Mouse (Mus musculus): ENCODE results near the gene Macrod2. TPM values are rescaled to one million over a fixed set of nuclear protein-coding genes. Genes with fewer than 3 reads are reported as not detected.

Macrod2 gene
- polyA plus RNA-seq, 1 experiment from 2014 or later = 75.4 TPM

DNA sequence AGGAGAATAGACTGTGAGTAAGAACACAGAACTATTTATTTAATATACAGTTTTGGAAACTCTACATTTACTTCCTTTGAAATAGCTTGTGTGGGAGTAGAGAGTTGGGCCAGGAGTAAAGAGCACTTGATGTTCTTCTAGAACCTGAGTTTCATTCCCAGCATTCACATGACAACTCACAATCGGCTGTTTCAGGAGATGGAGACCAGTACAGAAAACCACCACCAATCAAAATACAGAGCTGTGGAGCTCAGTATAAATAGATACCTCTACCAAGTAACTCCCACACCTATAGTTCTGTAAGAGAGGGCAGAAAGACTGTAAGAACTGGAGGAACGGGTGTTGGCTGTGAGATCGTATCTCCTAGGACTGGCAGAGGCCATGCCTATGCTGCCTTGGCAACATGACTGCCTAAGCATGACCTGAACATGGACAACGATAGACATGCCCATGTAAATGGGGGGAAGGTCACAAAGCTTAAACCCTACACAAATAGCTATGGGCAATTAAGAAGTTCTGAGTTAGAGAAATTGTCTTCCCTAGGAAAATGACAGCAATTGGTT, 379.8 kb downstream of the Macrod2 start:
- H3K9me3 ChIP-seq = no peaks in the 10 kb centered on the region
- no peaks in the 10 kb centered on the region for H3K36me3 ChIP-seq
- no peaks in the 10 kb centered on the region for H3K27me3 ChIP-seq
- no peak overlapping the region for H3K4me2 ChIP-seq (replicated peaks)
- no peak overlapping the region for H3K27ac ChIP-seq
- ATAC-seq = no peak
- no peaks in the 10 kb centered on the region for H3K4me1 ChIP-seq (replicated peaks)
- 87% methylated on average over 4 of the region's 4 CpGs for WGBS
- H3K9ac ChIP-seq (replicated peaks) = no peak overlapping the region
- H3K4me3 ChIP-seq (replicated peaks) = no peak overlapping the region

DNA sequence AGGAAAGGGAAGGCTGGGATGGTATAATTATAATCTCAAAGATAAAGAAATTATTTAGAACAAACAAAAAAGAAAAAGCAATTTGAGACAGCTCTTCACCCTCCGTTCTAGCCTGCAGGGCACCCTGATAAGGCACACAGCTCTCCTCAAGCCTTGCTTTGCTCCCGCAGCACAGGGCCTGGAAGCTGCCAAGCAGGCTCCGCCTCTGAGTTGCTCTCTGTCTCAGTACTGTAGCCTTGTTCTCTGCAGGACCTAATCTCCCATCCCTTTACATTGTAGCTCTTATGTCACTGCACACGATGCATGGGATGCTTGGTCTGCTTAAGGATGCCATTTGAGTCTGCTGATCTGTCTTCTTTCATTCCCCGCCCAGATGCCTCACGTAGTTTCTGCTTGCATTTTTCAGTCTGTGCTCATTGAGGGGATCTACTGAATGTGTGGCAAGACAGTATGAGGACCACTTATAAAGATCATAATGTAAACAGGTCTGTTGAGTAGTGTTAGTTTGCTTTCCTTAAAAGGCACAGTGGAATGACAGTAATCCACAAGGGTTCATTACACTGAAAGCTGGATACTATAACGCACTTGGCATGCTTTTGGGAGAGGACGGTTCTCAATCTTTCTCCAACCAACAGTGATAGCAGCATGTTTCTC, 380.5 kb downstream of the Macrod2 start:
- Histone ChIP-seq H3K27me3 (no peaks in the 10 kb centered on the region), H3K4me3 (replicated peaks) (no peak overlapping the region), H3K27ac (no peak overlapping the region), H3K9ac (replicated peaks) (no peak overlapping the region), H3K36me3 (no peaks in the 10 kb centered on the region), H3K4me1 (replicated peaks) (no peaks in the 10 kb centered on the region), H3K9me3 (no peaks in the 10 kb centered on the region), H3K4me2 (replicated peaks) (no peak overlapping the region)
- 69% methylated on average over 8 of the region's 8 CpGs for WGBS
- ATAC-seq = no peak

- Histone ChIP-seq H3K4me1 (replicated peaks) (no peaks in the 10 kb centered on the region), H3K9me3 (no peaks in the 10 kb centered on the region), H3K27ac (no peak overlapping the region), H3K9ac (replicated peaks) (no peak overlapping the region), H3K36me3 (no peaks in the 10 kb centered on the region), H3K27me3 (no peaks in the 10 kb centered on the region), H3K4me3 (replicated peaks) (no peak overlapping the region), H3K4me2 (replicated peaks) (no peak overlapping the region)
- ATAC-seq = no peak
- WGBS = 93% methylated on average over 13 of the region's 13 CpGs
These were observed 383.1 kb downstream of the Macrod2 start for GRCm38 (mm10) chr2:140778212-140778611.

DNA sequence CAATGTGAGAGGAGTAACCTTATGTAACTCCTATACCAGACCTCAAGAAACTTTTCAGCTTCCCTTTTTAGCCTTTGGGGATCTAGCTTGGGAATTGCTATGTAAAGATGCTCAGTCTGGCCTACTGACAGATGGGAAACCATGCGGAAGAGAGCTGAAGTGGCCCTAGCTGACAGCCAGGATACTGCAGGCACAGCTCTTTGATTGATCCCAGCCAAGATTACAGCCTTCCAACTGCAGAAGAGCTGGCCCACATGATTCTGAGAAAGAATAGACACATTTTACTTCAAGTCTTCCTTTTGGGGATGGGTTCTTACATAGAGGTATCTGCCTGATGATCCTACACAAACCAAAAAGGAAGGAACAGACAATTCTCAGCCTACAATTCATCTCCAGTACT, 387.9 kb downstream of the Macrod2 start:
- Histone ChIP-seq H3K36me3 (no peaks in the 10 kb centered on the region), H3K27ac (no peak overlapping the region), H3K4me2 (replicated peaks) (no peak overlapping the region), H3K4me3 (replicated peaks) (no peak overlapping the region), H3K9me3 (no peaks in the 10 kb centered on the region), H3K4me1 (replicated peaks) (no peaks in the 10 kb centered on the region), H3K27me3 (no peaks in the 10 kb centered on the region), H3K9ac (replicated peaks) (no peak overlapping the region)
- WGBS = 82% methylated on average over 1 of the region's 1 CpGs
- no peak for ATAC-seq

DNA sequence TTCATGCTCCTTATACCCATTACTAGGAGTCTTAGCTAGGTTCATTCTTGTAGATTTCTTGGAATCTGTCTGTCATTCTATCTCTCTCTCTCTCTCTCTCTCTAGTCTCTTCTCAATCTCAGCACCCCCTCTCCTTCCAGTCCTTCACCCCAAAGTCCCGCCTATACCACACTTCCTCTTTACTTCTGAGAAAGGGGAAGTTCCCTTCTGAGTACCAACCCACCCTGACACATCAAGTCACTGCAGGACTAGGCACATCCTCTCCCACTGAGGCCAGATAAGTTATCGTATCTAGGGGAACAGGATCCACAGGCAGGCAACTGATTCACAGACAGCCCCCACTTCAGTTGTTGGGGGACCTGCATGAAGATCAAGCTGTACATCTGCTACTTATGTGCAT, 389.5 kb downstream of the Macrod2 start:
- Histone ChIP-seq H3K27me3 (no peaks in the 10 kb centered on the region), H3K4me2 (replicated peaks) (no peak overlapping the region), H3K4me3 (replicated peaks) (no peak overlapping the region), H3K4me1 (replicated peaks) (no peaks in the 10 kb centered on the region), H3K27ac (no peak overlapping the region), H3K9me3 (no peaks in the 10 kb centered on the region), H3K9ac (replicated peaks) (no peak overlapping the region), H3K36me3 (no peaks in the 10 kb centered on the region)
- WGBS = 88% methylated on average over 2 of the region's 2 CpGs
- no peak for ATAC-seq

DNA sequence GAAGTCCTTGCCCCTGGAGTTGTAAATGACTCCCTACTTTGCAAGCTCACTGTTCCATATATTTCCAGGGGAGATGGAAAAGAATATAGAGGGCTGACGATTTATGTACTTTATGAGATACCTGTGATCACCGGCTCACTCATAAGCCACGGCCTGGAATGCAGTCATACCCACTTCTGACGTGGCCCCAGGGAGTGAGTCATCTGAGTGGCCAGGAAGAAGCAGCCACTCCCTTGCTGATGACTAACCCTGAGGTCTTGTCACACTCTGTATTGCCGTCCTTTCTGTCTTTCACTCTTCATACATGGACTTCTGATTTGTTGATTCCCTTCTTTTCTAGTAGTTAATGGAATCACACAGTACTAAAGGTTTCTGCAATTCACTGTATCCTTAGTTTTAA, 395.3 kb downstream of the Macrod2 start:
- Histone ChIP-seq H3K4me1 (replicated peaks) (no peaks in the 10 kb centered on the region), H3K36me3 (no peaks in the 10 kb centered on the region), H3K9me3 (no peaks in the 10 kb centered on the region), H3K27me3 (no peaks in the 10 kb centered on the region), H3K4me2 (replicated peaks) (no peak overlapping the region), H3K9ac (replicated peaks) (no peak overlapping the region), H3K27ac (no peak overlapping the region), H3K4me3 (replicated peaks) (no peak overlapping the region)
- WGBS = 81% methylated on average over 5 of the region's 5 CpGs
- no peak for ATAC-seq

DNA sequence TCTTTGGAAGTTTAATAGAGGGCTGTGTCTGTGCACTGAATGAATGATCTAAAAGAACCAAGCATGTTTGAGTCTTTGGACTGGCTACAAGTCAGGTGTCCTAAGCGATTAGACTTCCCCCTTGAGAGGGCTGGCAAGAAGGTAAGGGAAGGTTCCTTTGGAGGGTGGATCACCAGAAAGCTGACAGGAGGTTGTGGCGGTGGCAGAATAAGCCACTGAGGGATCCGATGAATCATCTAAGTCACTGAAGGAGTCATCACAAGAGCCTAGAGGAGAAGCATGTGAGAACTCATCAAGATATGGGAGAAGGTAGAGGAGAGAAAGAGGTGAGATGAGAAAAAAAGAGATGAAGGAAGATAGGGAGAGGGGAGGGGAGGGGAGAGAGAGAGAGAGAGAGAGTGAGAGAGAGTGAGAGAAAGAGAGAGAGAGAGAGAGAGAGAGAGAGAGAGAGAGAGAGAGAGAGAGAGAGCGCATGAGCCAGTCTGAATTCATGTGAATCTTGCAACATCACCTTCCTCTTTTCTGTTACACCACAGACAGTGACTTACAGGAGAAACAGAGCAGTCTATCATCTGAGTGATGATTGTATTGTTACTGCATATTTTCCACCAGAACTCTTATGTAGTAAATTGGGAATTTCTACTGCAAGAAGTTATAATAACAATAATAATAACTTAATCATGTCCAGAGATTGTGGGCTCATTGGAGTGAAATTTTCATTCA, 398.9 kb downstream of the Macrod2 start:
- 88% methylated on average over 4 of the region's 4 CpGs for WGBS
- ATAC-seq = no peak
- Histone ChIP-seq H3K4me1 (replicated peaks) (no peaks in the 10 kb centered on the region), H3K27ac (no peak overlapping the region), H3K9ac (replicated peaks) (no peak overlapping the region), H3K4me2 (replicated peaks) (no peak overlapping the region), H3K4me3 (replicated peaks) (no peak overlapping the region), H3K27me3 (no peaks in the 10 kb centered on the region), H3K9me3 (no peaks in the 10 kb centered on the region), H3K36me3 (no peaks in the 10 kb centered on the region)

DNA sequence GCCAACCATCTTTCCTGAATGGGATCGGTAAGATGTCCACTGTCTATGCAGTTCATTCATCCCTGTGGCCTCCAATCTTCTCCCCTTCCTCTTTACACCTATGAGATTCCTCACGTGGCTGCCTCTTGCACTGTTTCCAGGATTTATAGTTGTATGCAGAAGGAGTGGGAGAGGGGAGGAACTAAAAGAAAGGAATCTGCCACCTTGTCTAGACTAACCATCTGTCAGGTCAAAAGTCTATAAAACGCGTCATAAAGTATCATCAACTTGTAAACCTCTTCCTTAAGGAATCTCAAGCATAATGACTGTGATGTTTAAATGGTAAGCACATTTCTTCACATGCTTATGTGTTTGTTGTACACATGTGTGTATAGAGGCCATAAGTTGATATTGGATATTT, 416.6 kb downstream of the Macrod2 start:
- WGBS = 91% methylated on average over 4 of the region's 4 CpGs

DNA sequence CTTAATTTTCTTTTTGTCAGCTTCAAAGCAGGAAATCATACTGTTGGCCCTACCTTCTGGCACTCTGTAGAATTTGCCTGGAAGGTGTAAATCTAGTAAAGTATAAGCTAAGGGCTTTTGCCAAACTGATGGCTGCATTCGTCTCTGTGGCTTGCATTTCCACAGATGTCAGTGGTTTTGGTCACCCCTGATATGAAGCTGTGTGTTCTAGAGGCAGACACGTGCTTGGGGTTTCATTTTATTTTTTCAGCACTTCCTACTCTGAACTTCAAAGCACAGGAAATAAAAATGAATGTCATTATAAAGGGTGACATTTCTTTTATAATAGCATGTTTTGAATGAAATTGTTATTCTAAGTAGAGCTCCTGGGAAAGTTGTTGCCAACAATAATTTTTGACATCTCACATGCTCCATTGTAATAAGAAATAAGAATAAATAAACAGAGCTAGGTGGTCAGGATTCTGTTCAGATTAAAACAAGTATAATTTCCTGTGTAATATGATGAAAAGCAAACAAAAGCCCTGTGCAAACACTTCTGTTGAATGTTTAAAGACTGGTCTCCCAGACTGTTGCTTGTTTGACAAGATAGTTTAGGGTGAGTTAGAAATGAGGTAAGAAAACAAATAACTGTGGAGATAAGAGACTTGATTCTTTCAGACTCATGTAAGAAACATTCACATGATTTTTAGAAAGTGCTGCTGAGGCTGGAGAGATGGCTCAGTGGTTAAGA, 424.4 kb downstream of the Macrod2 start:
- H3K4me2 ChIP-seq (replicated peaks) = no peak overlapping the region
- H3K9me3 ChIP-seq = no peaks in the 10 kb centered on the region
- H3K27ac ChIP-seq = no peak overlapping the region
- no peaks in the 10 kb centered on the region for H3K36me3 ChIP-seq
- no peak for ATAC-seq
- no peaks in the 10 kb centered on the region for H3K4me1 ChIP-seq (replicated peaks)
- H3K4me3 ChIP-seq (replicated peaks) = no peak overlapping the region
- 61% methylated on average over 2 of the region's 2 CpGs for WGBS
- H3K27me3 ChIP-seq = no peaks in the 10 kb centered on the region
- H3K9ac ChIP-seq (replicated peaks) = no peak overlapping the region

More for the DNA sequence above, 416.6 kb downstream of the Macrod2 start:
- no peak overlapping the region for H3K4me2 ChIP-seq (replicated peaks)
- no peak for ATAC-seq
- no peaks in the 10 kb centered on the region for H3K9me3 ChIP-seq
- H3K4me1 ChIP-seq (replicated peaks) = no peaks in the 10 kb centered on the region
- H3K4me3 ChIP-seq (replicated peaks) = no peak overlapping the region
- H3K9ac ChIP-seq (replicated peaks) = no peak overlapping the region
- H3K27ac ChIP-seq = no peak overlapping the region
- H3K27me3 ChIP-seq = no peaks in the 10 kb centered on the region
- no peaks in the 10 kb centered on the region for H3K36me3 ChIP-seq

DNA sequence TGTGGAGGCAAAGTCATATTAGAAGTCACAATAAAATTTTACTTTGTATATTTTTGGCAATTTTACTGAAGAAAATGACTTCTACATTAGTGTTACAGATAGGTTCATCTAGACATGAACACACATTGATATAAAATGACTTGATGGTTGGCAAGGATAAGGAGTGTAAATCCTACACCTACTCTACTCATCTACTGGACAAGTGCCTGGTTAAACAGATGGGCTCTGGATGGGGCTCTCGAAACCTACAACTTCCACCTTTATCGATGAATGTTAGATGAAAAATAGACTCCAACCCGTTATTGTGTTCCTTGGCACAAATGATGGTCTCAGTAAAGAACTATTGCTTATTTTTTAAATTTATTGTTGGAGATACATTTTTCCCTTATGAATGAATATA, 427.3 kb downstream of the Macrod2 start:
- WGBS = 95% methylated on average over 3 of the region's 3 CpGs
- Histone ChIP-seq H3K27ac (no peak overlapping the region), H3K36me3 (no peaks in the 10 kb centered on the region), H3K9ac (replicated peaks) (no peak overlapping the region), H3K4me2 (replicated peaks) (no peak overlapping the region), H3K9me3 (no peaks in the 10 kb centered on the region), H3K27me3 (no peaks in the 10 kb centered on the region), H3K4me1 (replicated peaks) (no peaks in the 10 kb centered on the region), H3K4me3 (replicated peaks) (no peak overlapping the region)
- ATAC-seq = no peak

GRCm38 (mm10) chr2:140826241-140826640, 431.1 kb downstream of the Macrod2 start:
- 82% methylated on average over 2 of the region's 2 CpGs for WGBS
- no peak for ATAC-seq

GRCm38 (mm10) chr2:140828859-140829258, 433.8 kb downstream of the Macrod2 start:
- Histone ChIP-seq H3K9me3 (no peaks in the 10 kb centered on the region), H3K27ac (no peak overlapping the region), H3K27me3 (no peaks in the 10 kb centered on the region), H3K4me2 (replicated peaks) (no peak overlapping the region), H3K4me3 (replicated peaks) (no peak overlapping the region), H3K4me1 (replicated peaks) (no peaks in the 10 kb centered on the region), H3K36me3 (no peaks in the 10 kb centered on the region), H3K9ac (replicated peaks) (no peak overlapping the region)
- no peak for ATAC-seq
- 94% methylated on average over 5 of the region's 5 CpGs for WGBS

More at GRCm38 (mm10) chr2:140826241-140826640, 431.1 kb downstream of the Macrod2 start:
- Histone ChIP-seq H3K9me3 (no peaks in the 10 kb centered on the region), H3K36me3 (no peaks in the 10 kb centered on the region), H3K27ac (no peak overlapping the region), H3K4me1 (replicated peaks) (no peaks in the 10 kb centered on the region), H3K9ac (replicated peaks) (no peak overlapping the region), H3K27me3 (no peaks in the 10 kb centered on the region), H3K4me2 (replicated peaks) (no peak overlapping the region), H3K4me3 (replicated peaks) (no peak overlapping the region)
